Mouse (Mus musculus): ENCODE data around the gene Polr3gl.

Polr3gl gene

GRCm38 (mm10) chr3:96557694-96558093, 36.3 kb downstream of the Polr3gl start, which contains the start of gene Txnip:
TSS of gene Txnip (plus strand) at chr3:96557957.
- DNase-seq (ENCODE audit: low spot score in 2 of 2) = peak; percentile 95

- no peak for DNase-seq (ENCODE audit: low spot score in 2 of 2)
Observed at GRCm38 (mm10) chr3:96556651-96557635, 37.0 kb downstream of the Polr3gl start.

- no peak for DNase-seq (ENCODE audit: low spot score in 2 of 2)
Observed at GRCm38 (mm10) chr3:96555999-96556614, 37.9 kb downstream of the Polr3gl start.

- DNase-seq (ENCODE audit: low spot score in 2 of 2) = no peak
Observed at GRCm38 (mm10) chr3:96555041-96555596, 38.9 kb downstream of the Polr3gl start.

GRCm38 (mm10) chr3:96554251-96554650, 39.7 kb downstream of the Polr3gl start:
- DNase-seq (ENCODE audit: low spot score in 2 of 2) = no peak

GRCm38 (mm10) chr3:96553601-96554000, 40.4 kb downstream of the Polr3gl start:
- DNase-seq (ENCODE audit: low spot score in 2 of 2) = no peak

- no peak for DNase-seq (ENCODE audit: low spot score in 2 of 2)
Observed at GRCm38 (mm10) chr3:96551890-96552289, 42.1 kb downstream of the Polr3gl start.

GRCm38 (mm10) chr3:96551203-96551602, 42.8 kb downstream of the Polr3gl start:
- DNase-seq (ENCODE audit: low spot score in 2 of 2) = peak; percentile 56 to 66

GRCm38 (mm10) chr3:96549346-96549745, 44.6 kb downstream of the Polr3gl start:
- no peak for DNase-seq (ENCODE audit: low spot score in 2 of 2)

GRCm38 (mm10) chr3:96548824-96549223, 45.2 kb downstream of the Polr3gl start:
- no peak for DNase-seq (ENCODE audit: low spot score in 2 of 2)

GRCm38 (mm10) chr3:96547389-96547960, 46.5 kb downstream of the Polr3gl start:
- DNase-seq (ENCODE audit: low spot score in 2 of 2) = peak; percentile 82 to 88

GRCm38 (mm10) chr3:96546880-96547279, 47.1 kb downstream of the Polr3gl start:
- no peak for DNase-seq (ENCODE audit: low spot score in 2 of 2)

GRCm38 (mm10) chr3:96545565-96545964, 48.4 kb downstream of the Polr3gl start:
- DNase-seq (ENCODE audit: low spot score in 2 of 2) = no peak

- peak; percentile 49 to 56 for DNase-seq (ENCODE audit: low spot score in 2 of 2)
Observed at GRCm38 (mm10) chr3:96543345-96543744, 50.6 kb downstream of the Polr3gl start.

- DNase-seq (ENCODE audit: low spot score in 2 of 2) = no peak
Observed at GRCm38 (mm10) chr3:96542554-96542953, 51.4 kb downstream of the Polr3gl start.

- DNase-seq (ENCODE audit: low spot score in 2 of 2) = no peak
Observed at GRCm38 (mm10) chr3:96541328-96542078, 52.5 kb downstream of the Polr3gl start.

GRCm38 (mm10) chr3:96540740-96541139, 53.2 kb downstream of the Polr3gl start:
- DNase-seq (ENCODE audit: low spot score in 2 of 2) = no peak

GRCm38 (mm10) chr3:96539316-96539715, 54.7 kb downstream of the Polr3gl start:
- DNase-seq (ENCODE audit: low spot score in 2 of 2) = no peak

- no peak for DNase-seq (ENCODE audit: low spot score in 2 of 2)
Observed at GRCm38 (mm10) chr3:96534300-96534699, 59.7 kb downstream of the Polr3gl start.

GRCm38 (mm10) chr3:96532050-96532449, 61.9 kb downstream of the Polr3gl start:
- DNase-seq (ENCODE audit: low spot score in 2 of 2) = no peak

GRCm38 (mm10) chr3:96528506-96528905, 65.5 kb downstream of the Polr3gl start:
- DNase-seq (ENCODE audit: low spot score in 2 of 2) = no peak

All from right cerebral cortex, adult 2 months (tissue).